Mouse (Mus musculus) kidney, postnatal 0 days (tissue): ENCODE measurements around the gene Extl1. TPM values are rescaled to one million over a fixed set of nuclear protein-coding genes. Genes with fewer than 3 reads are reported as not detected.
A peak's percentile ranks its signal among the peaks of the same experiment; 100 is the strongest.

Experiments used
- ATAC-seq: fragments of 200-750 bp; cut with Nextera tagmentation; replicated peaks from 2 replicates; pipeline ENCODE4 v1.8.0; 2017; ENCODE audit warnings: low read depth, moderate number of reproducible peaks, moderate TSS enrichment, moderate library complexity; ENCODE audit not compliant: low FRiP score
- DNase-seq: peaks from one replicate; pipeline ENCODE4 v3.0.0-alpha.2; 2016; ENCODE audit warnings: low spot score
- H3K27ac ChIP-seq: fragments of 300-500 bp; sonication (generic); 2 replicates; pipeline ENCODE4 v1.5.1; 2014; ENCODE audit warnings: mild to moderate bottlenecking
- H3K27me3 ChIP-seq: fragments of 300-500 bp; sonication (generic); 2 replicates; pipeline ENCODE4 v1.6.1; 2014; ENCODE audit warnings: low read length, mixed read lengths; ENCODE audit not compliant: insufficient read depth
- H3K36me3 ChIP-seq: fragments of 300-500 bp; sonication (generic); 2 replicates; pipeline ENCODE4 v1.6.1; 2014; ENCODE audit warnings: low read length, mixed read lengths; ENCODE audit not compliant: insufficient read depth
- H3K4me1 ChIP-seq: fragments of 300-500 bp; sonication (generic); replicated peaks from 2 replicates; pipeline ENCODE4 v1.6.1; 2014; ENCODE audit warnings: antibody characterized with exemption, low read length, mixed read lengths; ENCODE audit not compliant: insufficient read depth
- H3K4me2 ChIP-seq: fragments of 300-500 bp; sonication (generic); 2 replicates; pipeline ENCODE4 v1.6.1; 2014; ENCODE audit warnings: mild to moderate bottlenecking, low read length, moderate library complexity, mixed read lengths
- H3K4me3 ChIP-seq: fragments of 300-500 bp; sonication (generic); replicated peaks from 2 replicates; pipeline ENCODE4 v1.5.1; 2014; ENCODE audit warnings: low read depth, low read length
- H3K9ac ChIP-seq: fragments of 300-500 bp; sonication (generic); 2 replicates; pipeline ENCODE4 v1.6.1; 2014; ENCODE audit warnings: low read depth, low read length
- H3K9me3 ChIP-seq: fragments of 300-500 bp; sonication (generic); replicated peaks from 2 replicates; pipeline ENCODE4 v1.6.1; 2016; ENCODE audit warnings: low read length, inconsistent platforms, mixed read lengths
- CTCF ChIP-seq: IDR thresholded peaks from 2 replicates; pipeline ENCODE4 v1.5.1; 2016; ENCODE audit warnings: antibody characterized with exemption, low read depth, mild to moderate bottlenecking, moderate library complexity
- WGBS: fragments of 180-500 bp; shearing (Covaris S2); extraction: QIAGEN DNeasy Blood & Tissue Kit; methylation state at CpG from one replicate; pipeline ENCODE4 v1.1.7; 2014; 5-methylcytosine and 5-hydroxymethylcytosine counted together
- polyA plus RNA-seq: library from polyadenylated mRNA; unstranded; fragments of >200 nt; fragmentation: Nextera tagmentation; extraction: Ambion mirVana; gene quantifications from 2 replicates; pipeline ENCODE4 v1.2.1, GENCODE M21; 2015

The Extl1 gene
- polyA plus RNA-seq, 1 experiment from 2014 or later = 0.86 TPM

GRCm38 (mm10) chr4:134356591-134357460, 26.8 kb downstream of the Extl1 start:
- Histone ChIP-seq H3K4me2 (0 out of 2 replicates have a peak overlapping the region, but pooled peaks have one; percentile 5), H3K27ac (peak overlapping the region; percentile 66), H3K9ac (no peak overlapping the region), H3K4me3 (no peak overlapping the region), H3K36me3 (no peaks in the 10 kb centered on the region), H3K4me1 (peaks cover 18% of the 10 kb centered on the region), H3K9me3 (no peaks in the 10 kb centered on the region), H3K27me3 (no peaks in the 10 kb centered on the region)
- peak; percentile 52 for ATAC-seq
- 15% methylated on average over 22 of the region's 22 CpGs for WGBS
- peak; percentile 79 for DNase-seq
- peak; percentile 95 for TF ChIP-seq CTCF

- Histone ChIP-seq H3K27me3 (no peaks in the 10 kb centered on the region), H3K4me3 (no peak overlapping the region), H3K36me3 (no peaks in the 10 kb centered on the region), H3K4me1 (peaks cover 18% of the 10 kb centered on the region), H3K27ac (peak overlapping the region; percentile 66), H3K4me2 (no peak overlapping the region), H3K9ac (no peak overlapping the region), H3K9me3 (no peaks in the 10 kb centered on the region)
- DNase-seq (peak; percentile 46), ATAC-seq (peak; percentile 65)
- no peak for TF ChIP-seq CTCF
- WGBS = 18% methylated on average over 16 of the region's 16 CpGs
These were observed 27.7 kb downstream of the Extl1 start for GRCm38 (mm10) chr4:134355841-134356452.

GRCm38 (mm10) chr4:134353527-134354409, 29.9 kb downstream of the Extl1 start:
- H3K27me3 ChIP-seq = no peaks in the 10 kb centered on the region
- H3K27ac ChIP-seq = no peak overlapping the region
- H3K4me3 ChIP-seq = no peak overlapping the region
- no peak overlapping the region for H3K4me2 ChIP-seq
- no peak for DNase-seq
- ATAC-seq = no peak
- H3K9me3 ChIP-seq = no peaks in the 10 kb centered on the region
- no peak for TF ChIP-seq CTCF
- H3K36me3 ChIP-seq = no peaks in the 10 kb centered on the region
- 50% methylated on average over 5 of the region's 5 CpGs for WGBS
- H3K9ac ChIP-seq = no peak overlapping the region
- H3K4me1 ChIP-seq = peaks cover 20% of the 10 kb centered on the region

GRCm38 (mm10) chr4:134352929-134353328, 30.7 kb downstream of the Extl1 start:
- ATAC-seq (no peak), DNase-seq (peak; percentile 48)
- no peak overlapping the region for H3K27ac ChIP-seq
- H3K4me3 ChIP-seq = no peak overlapping the region
- no peaks in the 10 kb centered on the region for H3K9me3 ChIP-seq
- H3K4me2 ChIP-seq = no peak overlapping the region
- peaks cover 20% of the 10 kb centered on the region for H3K4me1 ChIP-seq
- TF ChIP-seq CTCF = no peak
- no peak overlapping the region for H3K9ac ChIP-seq
- H3K36me3 ChIP-seq = no peaks in the 10 kb centered on the region
- WGBS = 45% methylated on average over 7 of the region's 7 CpGs
- H3K27me3 ChIP-seq = no peaks in the 10 kb centered on the region

GRCm38 (mm10) chr4:134352261-134352707, 31.4 kb downstream of the Extl1 start:
- no peak for ATAC-seq

More at GRCm38 (mm10) chr4:134352261-134352707, 31.4 kb downstream of the Extl1 start:
- no peaks in the 10 kb centered on the region for H3K27me3 ChIP-seq
- no peak overlapping the region for H3K4me3 ChIP-seq
- peaks cover 20% of the 10 kb centered on the region for H3K4me1 ChIP-seq
- no peak overlapping the region for H3K9ac ChIP-seq
- no peak for DNase-seq
- TF ChIP-seq CTCF = no peak
- no peak overlapping the region for H3K27ac ChIP-seq
- no peak overlapping the region for H3K4me2 ChIP-seq
- H3K36me3 ChIP-seq = no peaks in the 10 kb centered on the region
- H3K9me3 ChIP-seq = no peaks in the 10 kb centered on the region
- WGBS = 69% methylated on average over 12 of the region's 12 CpGs
